23 mouse cellular contexts compared by ENCODE assay signal in genomic region chr7:65010275-65010674, GRCm38 (mm10).
A peak's percentile ranks its signal among the peaks of the same experiment; 100 is the strongest.
DNase-seq lines count a peak whose midpoint lies in the region; ATAC-seq and TF ChIP-seq lines count a peak whose summit lies in the region.
"Had no signal": no experiment of that assay in that cellular context is flagged by ENCODE, and none has a peak within 500 bp of the region (broad histone marks: within the 10 kb centered on the region; RNA-seq: fewer than 3 reads in every experiment).

No protein-coding gene starts in this region.

- TF ChIP-seq CTCF in intestine, postnatal 0 days (IDR thresholded peaks at IDR 0.05; ENCODE audit: low read depth) = no peak

- H3K9me3 ChIP-seq in intestine, embryonic 14.5 days (ENCODE audit: control insufficient read depth, low read length) = no peaks in the 10 kb centered on the region
- no peaks in the 10 kb centered on the region for H3K9me3 ChIP-seq in intestine, postnatal 0 days (ENCODE audit: control insufficient read depth)
- H3K9me3 ChIP-seq: embryonic facial prominence, embryonic 15.5 days; forebrain, embryonic 10.5 days; heart, embryonic 10.5 days; hindbrain, embryonic 13.5 days had no signal

- H3K27me3 ChIP-seq in intestine, embryonic 14.5 days (replicated peaks; ENCODE audit: control insufficient read depth, insufficient read depth, low read length) = no peaks in the 10 kb centered on the region
- H3K27me3 ChIP-seq in intestine, postnatal 0 days (replicated peaks; ENCODE audit: control insufficient read depth, insufficient read depth, low read length) = no peaks in the 10 kb centered on the region
- H3K27me3 ChIP-seq: embryonic facial prominence, embryonic 15.5 days; hindbrain, embryonic 13.5 days had no signal

- WGBS in intestine, embryonic 14.5 days = 32% methylated on average over 6 of the region's 6 CpGs
- 48% methylated on average over 6 of the region's 6 CpGs for WGBS in intestine, postnatal 0 days

- no peak overlapping the region for H3K9ac ChIP-seq in intestine, embryonic 14.5 days (ENCODE audit: low read length)
- no peak overlapping the region for H3K9ac ChIP-seq in intestine, postnatal 0 days (ENCODE audit: low read depth, low read length)
- H3K9ac ChIP-seq: embryonic facial prominence, embryonic 15.5 days; hindbrain, embryonic 13.5 days had no signal

- H3K4me1 ChIP-seq in intestine, embryonic 14.5 days (replicated peaks; ENCODE audit: control insufficient read depth, insufficient read depth, low read length) = peaks cover 18% of the 10 kb centered on the region
- no peaks in the 10 kb centered on the region for H3K4me1 ChIP-seq in intestine, postnatal 0 days (replicated peaks; ENCODE audit: control insufficient read depth, insufficient read depth, low read length)

- H3K4me2 ChIP-seq in intestine, embryonic 14.5 days (ENCODE audit: low read length) = no peak overlapping the region
- no peak overlapping the region for H3K4me2 ChIP-seq in intestine, postnatal 0 days (replicated peaks; ENCODE audit: low read depth)
- H3K4me2 ChIP-seq: embryonic facial prominence, embryonic 15.5 days; hindbrain, embryonic 13.5 days had no signal

- no peak overlapping the region for H3K4me3 ChIP-seq in intestine, embryonic 14.5 days (ENCODE audit: low read depth, low read length)
- no peak overlapping the region for H3K4me3 ChIP-seq in intestine, postnatal 0 days (ENCODE audit: low read depth, low read length)
- H3K4me3 ChIP-seq: embryonic facial prominence, embryonic 15.5 days; erythroblast, embryonic 14.5 days; forebrain, embryonic 10.5 days; gastrocnemius, adult 2 months; heart, embryonic 10.5 days; hindbrain, embryonic 13.5 days had no signal

- no peaks in the 10 kb centered on the region for H3K36me3 ChIP-seq in intestine, embryonic 14.5 days (ENCODE audit: control insufficient read depth, insufficient read depth, low read length)
- H3K36me3 ChIP-seq in intestine, postnatal 0 days (ENCODE audit: control insufficient read depth, insufficient read depth) = no peaks in the 10 kb centered on the region
- H3K36me3 ChIP-seq: embryonic facial prominence, embryonic 15.5 days; forebrain, embryonic 10.5 days; heart, embryonic 10.5 days; hindbrain, embryonic 13.5 days had no signal

- H3K27ac ChIP-seq in intestine, embryonic 14.5 days (ENCODE audit: low read depth) = peak overlapping the region; percentile 36; the same call in 1 of the 2 replicates
- H3K27ac ChIP-seq in intestine, postnatal 0 days (ENCODE audit: low read depth, low read length) = no peak overlapping the region
- H3K27ac ChIP-seq: embryonic facial prominence, embryonic 15.5 days; forebrain, embryonic 10.5 days; gastrocnemius, adult 2 months; heart, embryonic 10.5 days; hindbrain, embryonic 13.5 days; hindbrain, postnatal 0 days had no signal

- DNase-seq in intestine, embryonic 14.5 days (ENCODE audit: low spot score) = no peak
- peak; percentile 11 for DNase-seq in thymus, postnatal 0 days (ENCODE audit: low spot score)
- DNase-seq in thymus, postnatal 25 days = no peak
- no peak for DNase-seq in natural killer cell, adult 2 months (ENCODE audit: low spot score in 2 of 2)
- DNase-seq in layer of hippocampus, adult 8-10 months (ENCODE audit: low spot score in 2 of 2) = no peak
- DNase-seq: adrenal gland, postnatal 10 days; B cell, adult 2 months; cerebellum, adult 18-20 months; cerebellum, adult 9-11 months; embryo, embryonic 11 days; gastrocnemius, adult 2 months; gastrocnemius, postnatal 36 days; heart, adult 18-20 months; heart, postnatal 10 days; heart, postnatal 4 days had no signal

- ATAC-seq in intestine, embryonic 14.5 days (replicated peaks; ENCODE audit: low FRiP score, low TSS enrichment, low read depth) = no peak
- ATAC-seq in intestine, postnatal 0 days = no peak
- ATAC-seq in megakaryocyte progenitor cell, adult 5-6 weeks (replicated peaks; ENCODE audit: poor library complexity) = peak; percentile 93
